Mouse (Mus musculus): ENCODE measurements around the gene Ucp1. TPM values are rescaled to one million over a fixed set of nuclear protein-coding genes. Genes with fewer than 3 reads are reported as not detected.

Gene Ucp1
- total and polyA plus RNA-seq, 3 experiments: not detected

DNA sequence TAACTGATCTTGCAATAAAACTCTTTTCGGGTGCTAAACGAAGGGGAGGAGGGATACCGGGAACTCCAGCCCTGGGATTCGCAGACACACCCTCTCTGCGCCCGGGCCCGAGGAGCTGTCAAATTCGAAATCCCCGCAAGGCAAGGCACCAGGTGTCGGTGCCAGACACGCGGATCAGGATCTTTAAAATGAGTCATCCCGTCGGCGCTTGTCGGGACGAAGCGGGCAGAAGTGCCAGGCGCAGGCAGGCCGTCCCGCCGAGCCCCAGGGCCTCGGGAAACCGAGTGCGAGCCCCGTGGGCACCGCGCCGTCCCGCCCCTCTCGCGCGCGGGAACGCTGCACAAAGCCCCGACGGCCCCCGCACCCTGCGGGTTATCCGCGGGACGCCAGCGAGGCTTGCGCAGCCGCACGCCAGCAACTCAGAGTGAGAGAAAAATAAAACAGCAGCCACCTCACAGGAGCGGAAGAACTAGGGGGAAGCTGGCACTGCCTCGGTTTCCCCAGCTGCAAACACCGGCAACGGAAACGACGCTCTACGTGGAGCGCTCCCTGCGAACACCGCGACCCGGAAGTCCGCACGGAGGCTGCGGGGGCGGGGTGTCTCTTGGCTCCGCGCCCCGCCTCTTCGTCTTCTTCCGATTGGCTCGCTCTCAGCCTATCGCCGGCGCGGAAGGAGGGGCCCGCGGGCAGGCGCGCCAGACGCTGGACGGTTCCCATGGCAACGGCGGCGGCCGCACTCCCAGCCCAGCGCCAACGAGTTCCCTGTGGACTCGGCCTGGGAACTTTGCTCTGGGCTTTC is 41.9 kb downstream of the Ucp1 start, which contains the start of gene Elmod2:
Gene Elmod2, minus strand, starts transcription at position 588 of the 799 bp plus-strand sequence.
- TF ChIP-seq IRF4 (IDR thresholded peaks at IDR 0.05; ENCODE audit: low read depth, low read length) (peak; percentile 38; the same call in 1 of the 2 replicates), POLR2A (IDR thresholded peaks at IDR 0.05; ENCODE audit: low read depth, low read length) (peak; percentile 91), MAX (IDR thresholded peaks at IDR 0.05; ENCODE audit: low read length) (peak; percentile 31; the same call in 1 of the 2 replicates), MAZ (IDR thresholded peaks at IDR 0.05; ENCODE audit: low read depth, low read length) (peak; percentile 75), HCFC1 (IDR thresholded peaks at IDR 0.05; ENCODE audit: low read depth, low read length) (peak; percentile 80), PAX5 (IDR thresholded peaks at IDR 0.05; ENCODE audit: low read length) (no peak), CHD2 (IDR thresholded peaks at IDR 0.05; ENCODE audit: low read length) (0 out of 2 replicates have a peak, but pooled peaks have one; percentile 37), ZMIZ1 (IDR thresholded peaks at IDR 0.05; ENCODE audit: low read depth, low read length) (peak; percentile 65), NELFE (IDR thresholded peaks at IDR 0.05; ENCODE audit: low read depth, low read length) (peak; percentile 89), NRF1 (IDR thresholded peaks at IDR 0.05; ENCODE audit: low read depth, low read length) (peak; percentile 66), TBP (conservative IDR thresholded peaks at IDR 0.05; ENCODE audit: low read depth, low read length) (0 out of 2 replicates have a peak, but pooled peaks have one; percentile 51), JUND (conservative IDR thresholded peaks at IDR 0.05; ENCODE audit: low read depth, low read length) (no peak), POLR2AphosphoS2 (IDR thresholded peaks at IDR 0.05; ENCODE audit: low read depth, low read length) (0 out of 2 replicates have a peak, but pooled peaks have one; percentile 52), ELF1 (IDR thresholded peaks at IDR 0.05; ENCODE audit: low read depth, low read length) (peak; percentile 99), ZC3H11A (IDR thresholded peaks at IDR 0.05; ENCODE audit: low read depth, low read length) (no peak), SIN3A (IDR thresholded peaks at IDR 0.05; ENCODE audit: low read length) (peak; percentile 91), USF2 (conservative IDR thresholded peaks at IDR 0.05; ENCODE audit: low read depth, low read length) (no peak), USF1 (IDR thresholded peaks at IDR 0.05; ENCODE audit: low read depth, low read length) (no peak), MXI1 (IDR thresholded peaks at IDR 0.05; ENCODE audit: low read depth, low read length) (peak; percentile 97), TCF12 (IDR thresholded peaks at IDR 0.05; ENCODE audit: low read depth, low read length) (0 out of 2 replicates have a peak, but pooled peaks have one; percentile 54)
- Histone ChIP-seq H3K4me3 (replicated peaks in 1 of 3; ENCODE audit: low read depth in 2 of 3, low read length in 2 of 3, poor library complexity in 1 of 3) (peak within 1 kb of the TSS; percentile 78 to 87 (median 84)), H3K27me3 (replicated peaks) (peaks cover 16% of the 10 kb centered on the region), H3K36me3 (replicated peaks in 1 of 2; ENCODE audit: control insufficient read depth in 1 of 2, insufficient read depth in 1 of 2, low read length in 1 of 2) (peaks cover 14 to 23% of the 10 kb centered on the region in 2 experiments), H3K27ac (ENCODE audit: insufficient read depth, low read depth) (no peak within 1 kb of the TSS), H3K4me1 (ENCODE audit: control insufficient read depth in 1 of 2, insufficient read depth in 2 of 2) (peaks cover 2 to 20% of the 10 kb centered on the region in 2 experiments), H3K79me2 (replicated peaks; ENCODE audit: control insufficient read depth, extremely low read depth, insufficient read depth, poor library complexity, severe bottlenecking) (no peaks in the 10 kb centered on the region; the same call in 1 of the 2 replicates), H3K9ac (ENCODE audit: insufficient read depth, low read depth) (peak within 1 kb of the TSS; percentile 77), H3K4me2 (ENCODE audit: insufficient read depth, low read depth, poor library complexity, severe bottlenecking) (peak within 1 kb of the TSS; percentile 85), H3K9me3 (replicated peaks; ENCODE audit: low read length) (no peaks in the 10 kb centered on the region)
- dilution Hi-C loops (cut with MboI; ENCODE audit: extremely low pct_ligation_motif_present, extremely low pct_unique_long_range_greater_than_20kb, low sequenced_read_pairs) (no loop called here), in situ Hi-C loops (cut with MboI; ENCODE audit: low pct_ligation_motif_present, low pct_unique_long_range_greater_than_20kb, low sequenced_read_pairs) (no loop called here)
- peak; percentile 94 for DNase-seq (ENCODE audit: extremely low read depth)
